Mouse (Mus musculus): ENCODE measurements around the gene Il7r. TPM values are rescaled to one million over a fixed set of nuclear protein-coding genes. Genes with fewer than 3 reads are reported as not detected.

Il7r gene
- total RNA-seq (2023) = 0.25 and 3.5 TPM in 2 replicates

DNA sequence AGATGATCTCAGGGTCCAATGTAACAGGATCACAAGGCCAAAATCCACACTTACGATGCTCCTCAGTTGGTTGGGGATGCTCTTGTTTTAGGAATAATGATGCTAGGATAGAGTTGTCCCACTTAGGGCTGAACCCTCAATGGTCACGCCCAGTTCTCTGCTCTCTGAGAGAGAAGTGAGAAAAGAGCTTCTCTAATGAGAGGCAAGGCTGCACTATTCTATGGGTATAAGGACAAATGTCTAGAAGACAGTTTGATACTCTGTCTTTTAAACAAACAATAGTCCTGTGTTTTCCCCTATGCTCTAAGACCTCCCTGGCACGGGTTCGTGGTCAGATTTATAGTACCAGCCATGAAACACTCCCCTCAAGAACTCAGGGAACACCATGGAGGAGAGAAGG, at the start of gene Il7r:
TSS of gene Il7r (minus strand) at position 101 of the 400 bp plus-strand sequence.

Other genes with a start within 250 kb of the Il7r start
- gene Ugt3a2, start 194.6 kb downstream of the Il7r start, total RNA-seq (2023) = not detected in 2 replicates
- not detected in 2 replicates for gene Capsl, start 94.1 kb downstream of the Il7r start, total RNA-seq (2023)
- gene Spef2, start 218.7 kb upstream of the Il7r start, total RNA-seq (2023) = 0.32 and 0.95 TPM in 2 replicates

Data from neutrophil, adult 65 days (primary cell).